Mouse (Mus musculus) bone marrow, adult 2 months (tissue): ENCODE results near the gene Gm10337. TPM values are rescaled to one million over a fixed set of nuclear protein-coding genes. Genes with fewer than 3 reads are reported as not detected.

Source experiments
- H3K27ac ChIP-seq: fragments of 200-500 bp; 2 replicates; pipeline ENCODE4 v1.5.1; 2012; ENCODE audit warnings: low read depth, mild to moderate bottlenecking, control low read depth, inconsistent platforms, low read length; ENCODE audit not compliant: control insufficient read depth, poor library complexity, insufficient read depth
- H3K4me1 ChIP-seq: fragments of 200-500 bp; 2 replicates; pipeline ENCODE4 v1.6.1; 2011; ENCODE audit warnings: low read length; ENCODE audit not compliant: control insufficient read depth, insufficient read depth
- H3K4me3 ChIP-seq: fragments of 200-500 bp; replicated peaks from 2 replicates; pipeline ENCODE3; 2011; ENCODE audit warnings: mild to moderate bottlenecking, low read depth, low read length, control low read depth; ENCODE audit not compliant: control insufficient read depth
- CTCF ChIP-seq: fragments of 200-500 bp; IDR thresholded peaks from 2 replicates; pipeline ENCODE4 v1.5.1; 2011; ENCODE audit warnings: low read length, control low read depth; ENCODE audit not compliant: control insufficient read depth, insufficient read depth
- POLR2A ChIP-seq: fragments of 200-500 bp; IDR thresholded peaks from 2 replicates; pipeline ENCODE4 v1.6.1; 2011; ENCODE audit warnings: low read depth, mild to moderate bottlenecking, control low read depth, low read length, borderline replicate concordance; ENCODE audit not compliant: control insufficient read depth
- WGBS: fragments of 180-500 bp; shearing (Covaris S2); methylation state at CpG from one replicate; pipeline ENCODE4 v1.1.7; 2018; 5-methylcytosine and 5-hydroxymethylcytosine counted together
- polyA plus RNA-seq: library from polyadenylated mRNA; stranded (reverse); fragments of >200 nt; gene quantifications from 2 replicates; pipeline ENCODE4 v1.2.4, GENCODE M21; 2011; ENCODE audit warnings: low replicate concordance; ENCODE audit not compliant: missing spikeins, insufficient read depth, insufficient read length

Gm10337 gene
- polyA plus RNA-seq: not detected in 2 replicates

DNA sequence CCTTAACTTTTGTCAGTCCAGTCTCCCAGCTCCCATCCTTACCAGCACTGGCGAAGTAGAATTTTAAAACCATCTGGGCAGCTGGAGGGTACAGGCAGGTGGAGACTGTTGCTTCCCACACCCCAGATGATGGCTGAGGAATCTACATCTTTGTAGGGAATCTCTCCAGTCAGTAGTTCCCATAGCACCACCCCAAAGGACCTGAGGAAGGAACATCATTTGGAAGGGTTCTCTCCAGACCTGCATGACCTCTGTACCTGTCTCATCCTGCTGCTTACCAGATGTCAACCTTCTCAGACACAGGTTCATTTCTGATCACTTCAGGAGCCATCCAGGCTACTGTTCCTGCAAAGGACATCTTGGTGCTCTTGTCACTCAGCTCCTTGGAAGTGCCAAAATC, at the start of gene Gm10337:
Gm10337 (plus strand) TSS at position 276 of the 400 bp plus-strand sequence.
- no peak within 1 kb of the TSS for H3K27ac ChIP-seq
- H3K4me1 ChIP-seq: no peaks in the 10 kb centered on the region
- WGBS: 87% methylated on average over 1 of the region's 1 CpGs
- no peak within 1 kb of the TSS for H3K4me3 ChIP-seq
- no peak for TF ChIP-seq POLR2A
- TF ChIP-seq CTCF: no peak

- TF ChIP-seq CTCF (peak; percentile 68), POLR2A (no peak)
- 61% methylated on average over 6 of the region's 6 CpGs for WGBS
- H3K4me3 ChIP-seq: no peak overlapping the region
- no peak overlapping the region for H3K27ac ChIP-seq
- peaks cover 2% of the 10 kb centered on the region for H3K4me1 ChIP-seq
Measured at GRCm38 (mm10) chr15:102455993-102456392, 47.5 kb upstream of the Gm10337 start.

- Histone ChIP-seq H3K27ac (peak overlapping the region; percentile 83), H3K4me1 (peaks cover 2% of the 10 kb centered on the region), H3K4me3 (peak overlapping the region; percentile 36)
- WGBS: 20% methylated on average over 5 of the region's 5 CpGs
- TF ChIP-seq POLR2A: no peak
- TF ChIP-seq CTCF: no peak
Measured at GRCm38 (mm10) chr15:102458050-102458736, 45.3 kb upstream of the Gm10337 start.

GRCm38 (mm10) chr15:102458904-102459317, 44.6 kb upstream of the Gm10337 start, which contains the start of gene Prr13:
Gene Prr13 (plus strand): TSS chr15:102459028.
- H3K4me3 ChIP-seq: peak within 1 kb of the TSS; percentile 72
- WGBS: under 1% methylated on average over 19 of the region's 19 CpGs
- TF ChIP-seq POLR2A (peak; percentile 27; the same call in 1 of the 2 replicates), CTCF (peak; percentile 51; the same call in 1 of the 2 replicates)
- H3K4me1 ChIP-seq: peaks cover 2% of the 10 kb centered on the region
- peak within 1 kb of the TSS; percentile 83 for H3K27ac ChIP-seq

DNA sequence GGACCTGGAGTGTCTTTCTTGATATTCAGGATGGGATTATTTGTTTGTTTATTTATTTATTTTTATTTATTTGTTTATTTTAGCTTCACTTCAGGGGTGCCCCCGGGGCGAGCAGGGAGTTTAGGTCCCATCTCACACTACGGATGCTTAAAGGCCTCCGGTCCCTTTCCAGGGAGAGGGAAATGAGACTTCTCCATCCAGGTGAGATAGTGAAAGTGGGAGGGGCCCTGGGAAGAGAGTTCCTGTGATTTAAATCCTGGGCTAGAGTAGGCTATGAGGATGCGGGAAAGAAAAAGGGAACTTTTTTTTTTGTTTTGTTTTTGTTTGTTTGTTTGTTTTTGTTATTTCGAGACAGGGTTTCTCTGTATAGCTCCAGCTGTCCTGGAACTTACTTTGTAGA, 44.1 kb upstream of the Gm10337 start:
- Histone ChIP-seq H3K4me1 (peaks cover 2% of the 10 kb centered on the region), H3K4me3 (peak overlapping the region; percentile 72), H3K27ac (peak overlapping the region; percentile 54)
- 13% methylated on average over 6 of the region's 6 CpGs for WGBS
- TF ChIP-seq CTCF: no peak
- TF ChIP-seq POLR2A: no peak

DNA sequence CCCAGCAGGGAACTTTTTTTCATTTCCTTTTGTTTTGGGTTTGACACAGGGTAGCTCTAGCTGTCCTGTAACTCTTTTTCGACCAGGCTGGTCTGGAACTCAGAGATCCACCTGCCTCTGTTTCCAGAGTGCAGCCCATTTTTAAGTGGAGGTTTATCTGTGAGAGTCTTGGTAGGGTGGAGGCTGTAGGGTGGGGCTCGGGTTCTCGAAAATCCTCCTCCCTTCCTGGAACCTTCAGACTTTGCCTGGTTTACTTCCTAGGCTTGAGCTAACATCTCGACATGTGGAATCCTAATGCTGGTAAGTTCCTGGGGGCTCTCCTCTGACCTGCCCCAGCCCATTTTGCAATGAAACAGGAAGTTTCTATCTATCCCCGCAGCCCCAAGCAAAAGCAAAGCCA, 43.7 kb upstream of the Gm10337 start:
- H3K27ac ChIP-seq: peak overlapping the region; percentile 54
- WGBS: 2% methylated on average over 5 of the region's 5 CpGs
- H3K4me1 ChIP-seq: peaks cover 2% of the 10 kb centered on the region
- peak overlapping the region; percentile 67 for H3K4me3 ChIP-seq
- TF ChIP-seq POLR2A (no peak), CTCF (no peak)

DNA sequence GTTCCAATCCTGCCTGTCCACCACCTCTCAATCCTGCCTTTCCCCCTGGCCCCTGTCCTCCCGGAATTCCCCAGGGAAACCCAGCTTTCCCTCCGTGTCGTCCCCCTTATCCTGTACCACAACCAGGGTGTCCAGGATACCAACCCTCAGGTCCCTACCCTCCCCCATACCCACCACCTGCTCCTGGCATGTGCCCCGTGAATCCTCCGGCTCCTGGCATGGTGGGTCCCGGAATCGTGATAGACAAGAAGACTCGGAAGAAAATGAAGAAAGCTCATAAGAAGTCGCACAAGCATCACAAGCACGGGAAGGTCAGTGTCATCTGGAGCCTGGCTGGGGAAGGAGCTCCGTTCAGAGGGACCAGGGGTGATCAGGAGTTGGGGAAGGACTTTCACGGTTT, 43.1 kb upstream of the Gm10337 start:
- Histone ChIP-seq H3K4me1 (peaks cover 2% of the 10 kb centered on the region), H3K27ac (peak overlapping the region; percentile 49), H3K4me3 (peak overlapping the region; percentile 67)
- TF ChIP-seq POLR2A: no peak
- TF ChIP-seq CTCF: no peak
- WGBS: 37% methylated on average over 12 of the region's 12 CpGs

DNA sequence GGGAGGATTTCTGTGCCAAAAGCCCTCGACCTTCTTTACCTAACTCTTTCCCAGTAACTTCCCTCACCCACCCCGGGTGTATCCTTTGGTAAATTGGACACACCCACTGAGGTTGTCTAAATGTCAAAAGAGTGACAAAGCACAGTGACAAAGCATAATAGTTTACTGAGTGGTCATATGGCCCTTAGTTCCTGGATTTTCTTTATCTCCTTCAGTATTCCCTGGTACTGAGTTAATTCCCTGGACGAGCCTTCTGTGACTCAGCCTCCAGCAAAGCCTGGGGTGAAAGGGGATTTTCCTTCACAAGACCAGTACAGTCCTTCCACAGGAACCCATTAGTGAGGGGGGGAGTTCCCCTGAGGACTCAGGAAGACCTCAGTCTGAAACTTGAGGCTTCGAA, 42.6 kb upstream of the Gm10337 start:
- peak overlapping the region; percentile 53; the same call in 1 of the 2 replicates for H3K27ac ChIP-seq
- peak overlapping the region; percentile 67 for H3K4me3 ChIP-seq
- 6% methylated on average over 4 of the region's 4 CpGs for WGBS
- no peak for TF ChIP-seq CTCF
- TF ChIP-seq POLR2A: no peak
- peaks cover 2% of the 10 kb centered on the region for H3K4me1 ChIP-seq
